Mouse (Mus musculus) thymus, adult 2 months (tissue): ENCODE measurements around the gene Shisa5. TPM values are rescaled to one million over a fixed set of nuclear protein-coding genes. Genes with fewer than 3 reads are reported as not detected.

Source experiments
- DNase-seq: peaks from one replicate; pipeline ENCODE4 v3.0.0; 2021
- H3K27ac ChIP-seq: fragments of 200-500 bp; 2 replicates; pipeline ENCODE4 v1.5.1; 2012; ENCODE audit warnings: low read length, control low read depth; ENCODE audit not compliant: control insufficient read depth, insufficient read depth
- H3K27me3 ChIP-seq: fragments of 200-500 bp; 2 replicates; pipeline ENCODE4 v1.6.1; 2012; ENCODE audit warnings: mild to moderate bottlenecking, low read length, moderate library complexity, mixed read lengths; ENCODE audit not compliant: control insufficient read depth, insufficient read depth
- H3K36me3 ChIP-seq: fragments of 200-500 bp; 2 replicates; pipeline ENCODE4 v1.6.1; 2012; ENCODE audit warnings: mild to moderate bottlenecking, low read length, moderate library complexity; ENCODE audit not compliant: control insufficient read depth, insufficient read depth
- H3K4me1 ChIP-seq: fragments of 200-500 bp; replicated peaks from 2 replicates; pipeline ENCODE4 v1.6.1; 2012; ENCODE audit warnings: low read length; ENCODE audit not compliant: control insufficient read depth, insufficient read depth
- H3K4me3 ChIP-seq: fragments of 200-500 bp; 2 replicates; pipeline ENCODE4 v1.5.1; 2012; ENCODE audit warnings: mild to moderate bottlenecking, low read length, control low read depth, moderate library complexity; ENCODE audit not compliant: control insufficient read depth, insufficient read depth
- CTCF ChIP-seq: fragments of 200-500 bp; IDR thresholded peaks from 2 replicates; pipeline ENCODE4 v1.5.1; 2012; ENCODE audit warnings: mild to moderate bottlenecking, control low read depth, low read length, moderate library complexity, borderline replicate concordance; ENCODE audit not compliant: control insufficient read depth, poor library complexity, insufficient read depth; ENCODE audit errors: extremely low read depth
- POLR2A ChIP-seq: fragments of 200-500 bp; IDR thresholded peaks from 2 replicates; pipeline ENCODE4 v1.6.1; 2012; ENCODE audit warnings: mild to moderate bottlenecking, low read length, control low read depth, moderate library complexity; ENCODE audit not compliant: control insufficient read depth, poor library complexity, insufficient read depth; ENCODE audit errors: extremely low read depth
- WGBS: fragments of 180-500 bp; shearing (Covaris S2); methylation state at CpG from one replicate; pipeline ENCODE4 v1.1.7; 2018; 5-methylcytosine and 5-hydroxymethylcytosine counted together
- polyA plus RNA-seq: library from polyadenylated mRNA; depleted of rRNA; stranded (reverse); fragments of >200 nt; gene quantifications from 2 replicates; pipeline ENCODE4 v1.2.3, GENCODE M21; 2012; rRNA removed

Gene Shisa5
- 2,502 and 2,648 TPM in 2 replicates for polyA plus RNA-seq

DNA sequence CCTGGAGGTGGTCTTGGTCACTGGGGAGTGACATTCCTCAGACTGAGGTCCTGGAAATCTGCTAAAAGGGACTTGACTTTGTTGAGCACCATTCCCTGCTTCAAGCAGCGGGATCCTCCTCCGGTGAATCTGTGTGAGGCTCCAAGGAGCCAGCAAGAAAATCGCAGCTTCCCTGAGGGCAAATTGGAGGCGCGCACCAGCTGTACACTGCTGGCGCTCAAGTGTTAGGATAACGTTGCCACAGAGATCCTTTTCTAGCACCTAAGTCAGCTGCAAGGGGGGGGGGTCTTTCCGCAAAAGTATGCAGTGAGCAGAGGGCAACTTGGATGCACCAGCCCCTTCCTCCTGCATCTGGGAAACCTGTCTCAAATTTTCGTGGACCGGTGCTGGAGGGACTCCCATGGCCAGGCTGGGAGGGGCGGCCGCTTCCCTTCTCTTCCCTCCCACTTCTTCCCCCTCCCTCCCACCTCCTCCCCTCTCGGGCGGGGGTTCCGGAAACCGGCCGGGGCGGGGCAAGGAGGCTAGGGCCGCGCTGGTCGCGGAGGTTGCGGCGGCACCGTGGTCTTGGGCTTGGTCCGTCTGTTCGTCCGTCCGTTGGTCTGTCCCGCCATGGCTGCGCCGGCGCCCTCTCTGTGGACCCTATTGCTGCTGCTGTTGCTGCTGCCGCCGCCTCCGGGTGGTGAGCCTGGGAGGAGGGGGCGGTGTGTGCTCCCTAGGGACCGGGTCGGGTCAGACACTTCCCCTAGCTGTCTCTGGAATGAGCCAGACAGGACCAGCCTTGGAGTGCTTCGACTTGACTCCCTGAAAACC, at the start of gene Shisa5:
Gene Shisa5 (plus strand): TSS at position 480 of the 810 bp plus-strand sequence.
- no peaks in the 10 kb centered on the region for H3K27me3 ChIP-seq
- H3K27ac ChIP-seq: no peak within 1 kb of the TSS
- 2% methylated on average over 40 of the region's 40 CpGs for WGBS
- H3K4me1 ChIP-seq: peaks cover 16% of the 10 kb centered on the region
- DNase-seq: peak; percentile 86
- no peaks in the 10 kb centered on the region for H3K36me3 ChIP-seq
- H3K4me3 ChIP-seq: peak within 1 kb of the TSS; percentile 79
- TF ChIP-seq POLR2A: 0 out of 2 replicates have a peak, but pooled peaks have one; percentile 43
- TF ChIP-seq CTCF: no peak

DNA sequence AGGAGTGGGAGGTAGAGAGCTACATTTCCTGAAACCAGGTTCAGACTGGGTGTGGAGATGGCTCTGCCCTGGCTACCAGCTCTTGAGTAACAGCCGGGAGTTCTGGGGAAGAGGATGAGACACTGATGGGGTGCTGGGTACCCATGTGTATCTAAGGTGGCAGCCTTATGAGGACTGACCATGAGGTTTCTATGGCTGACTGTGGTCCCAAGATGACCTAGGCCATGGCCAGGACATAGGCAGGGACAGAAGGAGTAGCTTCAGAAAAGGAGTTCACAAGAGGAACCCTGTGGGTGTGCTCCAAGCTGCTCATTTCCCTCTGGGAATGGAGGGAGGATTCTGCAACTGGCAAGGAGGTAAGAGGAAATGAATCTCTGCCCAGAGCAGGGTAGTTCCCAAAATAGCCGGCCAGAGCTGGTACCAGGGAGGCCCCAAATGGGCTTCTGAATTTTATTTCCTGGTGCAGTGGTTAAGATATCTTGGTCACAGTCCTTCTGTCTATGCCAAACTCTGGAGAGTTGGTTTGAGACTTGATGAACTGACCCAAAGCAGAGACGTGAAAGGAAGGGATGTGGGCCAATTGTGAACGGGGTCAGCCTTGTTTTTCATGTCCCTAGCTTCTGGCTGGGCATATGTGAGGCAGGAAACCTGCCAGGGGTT, 48.4 kb upstream of the Shisa5 start:
- H3K27ac ChIP-seq: no peak overlapping the region
- 83% methylated on average over 4 of the region's 4 CpGs for WGBS
- no peaks in the 10 kb centered on the region for H3K27me3 ChIP-seq
- no peaks in the 10 kb centered on the region for H3K36me3 ChIP-seq
- H3K4me1 ChIP-seq: peaks cover 13% of the 10 kb centered on the region
- TF ChIP-seq POLR2A: no peak
- no peak for TF ChIP-seq CTCF
- DNase-seq: no peak
- H3K4me3 ChIP-seq: no peak overlapping the region

DNA sequence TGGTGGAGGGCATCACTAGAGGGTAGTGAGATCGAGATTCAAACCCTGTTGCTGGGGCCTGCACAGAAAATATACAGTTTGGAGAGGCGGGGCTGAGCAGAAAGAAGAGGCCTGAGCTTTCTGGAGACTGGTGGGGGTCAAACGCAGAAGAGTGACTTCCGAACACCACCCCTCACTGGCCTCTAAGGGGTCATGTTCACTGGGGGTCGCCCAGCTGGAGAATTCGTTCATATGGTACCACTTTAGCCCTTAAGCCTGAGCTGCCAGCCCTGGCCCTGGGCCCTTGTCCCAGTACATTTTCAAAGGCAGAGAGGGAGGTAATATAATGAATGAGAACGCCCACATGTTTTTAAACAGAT, 47.9 kb upstream of the Shisa5 start:
- WGBS: 86% methylated on average over 7 of the region's 7 CpGs
- no peak for TF ChIP-seq POLR2A
- TF ChIP-seq CTCF: no peak
- H3K4me3 ChIP-seq: no peak overlapping the region
- peaks cover 18% of the 10 kb centered on the region for H3K4me1 ChIP-seq
- no peaks in the 10 kb centered on the region for H3K27me3 ChIP-seq
- H3K27ac ChIP-seq: no peak overlapping the region
- DNase-seq: no peak
- no peaks in the 10 kb centered on the region for H3K36me3 ChIP-seq

DNA sequence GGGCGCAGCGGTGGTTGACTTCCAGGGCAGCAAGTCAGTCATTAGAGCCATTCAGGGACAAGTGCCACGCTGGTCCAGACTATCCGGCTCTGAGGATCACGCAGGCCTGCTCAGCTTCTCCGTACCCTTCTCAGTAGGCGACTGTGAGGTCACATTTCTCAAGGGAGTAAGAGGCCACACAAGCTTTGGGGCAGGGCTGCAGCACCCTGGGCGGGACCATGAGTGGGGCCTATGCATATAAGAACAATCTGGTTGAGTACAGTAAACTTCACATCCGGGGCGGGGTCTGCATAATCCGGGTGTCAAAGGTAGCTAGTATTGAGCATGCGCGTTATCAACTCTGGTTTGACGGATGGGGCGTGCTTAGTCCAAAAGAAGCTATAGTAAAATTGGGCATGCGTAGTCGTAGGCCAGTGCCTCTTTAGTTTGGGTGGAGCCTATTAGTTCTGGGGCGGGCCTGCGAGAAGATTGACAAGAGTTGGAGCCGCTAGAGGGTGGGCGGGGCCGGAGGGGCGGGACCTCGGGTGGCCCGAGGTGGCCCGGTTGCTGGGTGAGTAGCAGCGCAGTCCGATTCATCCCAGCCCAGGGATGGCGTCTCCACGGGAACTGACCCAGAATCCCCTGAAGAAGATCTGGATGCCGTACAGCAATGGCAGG, 46.8 kb upstream of the Shisa5 start, which contains the start of gene Pfkfb4:
Gene Pfkfb4 (plus strand): TSS at position 351 of the 657 bp plus-strand sequence.
- Histone ChIP-seq H3K4me3 (peak within 1 kb of the TSS; percentile 70), H3K27ac (peak within 1 kb of the TSS; percentile 60; the same call in 1 of the 2 replicates), H3K4me1 (peaks cover 23% of the 10 kb centered on the region), H3K36me3 (no peaks in the 10 kb centered on the region), H3K27me3 (no peaks in the 10 kb centered on the region)
- DNase-seq: peak; percentile 93
- TF ChIP-seq POLR2A (peak; percentile 61; the same call in 1 of the 2 replicates), CTCF (0 out of 2 replicates have a peak, but pooled peaks have one; percentile 17)
- 3% methylated on average over 31 of the region's 31 CpGs for WGBS

DNA sequence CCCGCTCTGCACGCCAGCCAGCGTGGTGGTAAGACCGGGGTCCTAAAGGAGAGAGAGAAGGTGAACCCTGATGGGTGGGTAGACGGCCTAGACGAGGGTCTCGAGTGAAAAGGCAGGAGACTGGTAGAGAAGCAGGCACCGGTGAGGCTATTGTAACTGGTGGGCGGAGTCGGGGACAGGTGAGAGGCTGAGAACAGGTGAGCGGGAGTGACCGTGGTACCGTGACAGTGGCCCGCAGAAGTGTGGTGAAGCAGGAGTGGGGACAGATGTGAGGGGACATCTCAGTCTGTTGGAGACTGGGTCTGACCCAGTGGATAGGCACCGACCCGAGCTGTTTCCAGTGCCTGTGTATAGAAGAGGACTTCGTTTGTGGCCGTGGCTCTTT, 46.3 kb upstream of the Shisa5 start:
- no peak for DNase-seq
- WGBS: 21% methylated on average over 18 of the region's 18 CpGs
- H3K27ac ChIP-seq: no peak overlapping the region

DNA sequence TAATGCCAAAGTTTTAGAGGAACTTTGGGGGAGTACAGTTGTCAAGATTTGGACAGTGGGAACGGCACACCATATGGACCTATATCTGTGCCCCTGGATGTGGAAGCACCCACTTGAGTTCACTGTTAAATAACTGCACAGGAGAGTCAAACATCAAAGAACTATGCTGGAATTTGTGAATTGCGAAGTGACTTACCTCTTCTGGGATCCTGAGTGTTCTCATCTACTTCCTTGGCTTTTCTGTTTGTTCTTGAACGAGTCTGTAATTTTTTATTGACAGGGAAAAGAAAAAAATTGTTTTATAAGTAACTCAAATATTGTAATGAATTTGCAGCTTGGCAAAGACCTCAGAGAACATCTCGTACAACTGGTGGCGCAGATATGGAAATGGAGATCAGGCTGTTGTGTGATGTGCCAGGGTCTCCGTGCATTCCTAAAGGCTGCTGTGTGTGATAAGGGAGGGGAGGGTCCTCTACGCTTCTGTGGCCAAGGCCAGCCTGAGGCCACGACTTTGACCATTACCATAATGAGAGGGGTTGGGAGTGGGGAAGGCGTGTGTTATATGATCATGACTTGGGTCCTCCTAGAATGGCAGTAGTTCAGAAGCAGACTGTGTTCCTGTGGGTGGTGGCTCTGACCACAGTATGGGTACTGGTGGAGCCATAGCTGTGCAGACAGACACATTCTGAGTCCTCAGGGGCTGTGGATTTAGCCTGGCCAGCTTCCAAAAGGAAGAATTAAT, 45.6 kb upstream of the Shisa5 start:
- TF ChIP-seq CTCF: no peak
- TF ChIP-seq POLR2A: no peak
- 93% methylated on average over 9 of the region's 9 CpGs for WGBS
- no peak overlapping the region for H3K27ac ChIP-seq
- DNase-seq: no peak
- H3K4me1 ChIP-seq: peaks cover 22% of the 10 kb centered on the region
- no peaks in the 10 kb centered on the region for H3K27me3 ChIP-seq
- H3K36me3 ChIP-seq: no peaks in the 10 kb centered on the region
- no peak overlapping the region for H3K4me3 ChIP-seq

More for the DNA sequence above, 46.3 kb upstream of the Shisa5 start:
- Histone ChIP-seq H3K36me3 (no peaks in the 10 kb centered on the region), H3K27me3 (no peaks in the 10 kb centered on the region), H3K4me3 (peak overlapping the region; percentile 70), H3K4me1 (peaks cover 23% of the 10 kb centered on the region)
- no peak for TF ChIP-seq CTCF
- TF ChIP-seq POLR2A: no peak
